Mouse (Mus musculus) midbrain, embryonic 11.5 days (tissue): ENCODE measurements at regions not wholly inside any gene's neighbourhood (a gene's known extent, or its start where the extent isn't known, plus 50 kb on each side); places are given as distances from the start of the nearest gene placed in this dataset.

Experiments used
- ATAC-seq: fragments of 200-750 bp; cut with Nextera tagmentation; 2 replicates; pipeline ENCODE4 v1.8.0; 2017; ENCODE audit warnings: moderate TSS enrichment, moderate library complexity; ENCODE audit not compliant: low FRiP score
- DNase-seq: peaks from one replicate; pipeline ENCODE4 v3.0.0; 2015; ENCODE audit warnings: low spot score; ENCODE audit errors: missing footprints
- H3K27ac ChIP-seq: fragments of 300-500 bp; sonication (generic); 2 replicates; pipeline ENCODE4 v1.5.1; 2014; ENCODE audit warnings: low read depth, low read length
- H3K27me3 ChIP-seq: fragments of 300-500 bp; sonication (generic); 2 replicates; pipeline ENCODE4 v1.6.1; 2014; ENCODE audit warnings: mild to moderate bottlenecking, low read length, moderate library complexity, mixed read lengths; ENCODE audit not compliant: control insufficient read depth, insufficient read depth
- H3K36me3 ChIP-seq: fragments of 300-500 bp; sonication (generic); 2 replicates; pipeline ENCODE4 v1.6.1; 2014; ENCODE audit warnings: mild to moderate bottlenecking, low read length, moderate library complexity, mixed read lengths; ENCODE audit not compliant: control insufficient read depth, insufficient read depth
- H3K4me1 ChIP-seq: fragments of 300-500 bp; sonication (generic); 2 replicates; pipeline ENCODE4 v1.6.1; 2014; ENCODE audit warnings: low read length; ENCODE audit not compliant: control insufficient read depth, insufficient read depth
- H3K4me2 ChIP-seq: fragments of 300-500 bp; sonication (generic); 2 replicates; pipeline ENCODE4 v1.6.1; 2014; ENCODE audit warnings: mild to moderate bottlenecking, moderate library complexity
- H3K4me3 ChIP-seq: fragments of 300-500 bp; sonication (generic); 2 replicates; pipeline ENCODE4 v1.5.1; 2014; ENCODE audit warnings: low read depth, low read length
- H3K9ac ChIP-seq: fragments of 300-500 bp; sonication (generic); 2 replicates; pipeline ENCODE4 v1.6.1; 2014; ENCODE audit warnings: low read length
- H3K9me3 ChIP-seq: fragments of 300-500 bp; sonication (generic); 2 replicates; pipeline ENCODE4 v1.6.1; 2016; ENCODE audit warnings: low read length; ENCODE audit not compliant: control insufficient read depth
- WGBS: fragments of 180-500 bp; shearing (Covaris S2); extraction: QIAGEN DNeasy Blood & Tissue Kit; methylation state at CpG from one replicate; pipeline ENCODE4 v1.1.7; 2014; 5-methylcytosine and 5-hydroxymethylcytosine counted together

DNA sequence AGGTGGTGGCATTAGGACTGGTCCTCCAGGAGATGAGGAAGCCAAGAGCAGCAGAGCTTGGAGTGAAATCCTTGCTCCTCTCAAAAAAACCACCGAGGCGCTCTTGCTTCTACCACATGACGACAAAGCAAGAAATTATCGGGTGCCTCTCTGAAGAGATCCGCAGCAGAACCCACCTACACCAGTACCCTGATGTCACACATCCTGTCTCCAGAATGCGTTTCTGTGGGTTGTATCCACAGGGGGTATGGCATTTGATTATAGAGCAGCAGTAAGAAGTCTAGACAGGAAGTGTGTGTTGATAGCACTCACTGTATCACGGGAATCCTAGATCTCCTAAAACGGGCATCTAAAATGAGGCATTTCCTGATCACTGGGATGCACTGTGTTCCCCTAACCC lies 89.8 kb downstream of the Chst2 start:
- Histone ChIP-seq H3K9me3 (no peaks in the 10 kb centered on the region), H3K27me3 (no peaks in the 10 kb centered on the region; the same call in 1 of the 2 replicates), H3K4me3 (no peak overlapping the region), H3K4me1 (no peaks in the 10 kb centered on the region), H3K36me3 (no peaks in the 10 kb centered on the region), H3K9ac (no peak overlapping the region), H3K27ac (no peak overlapping the region), H3K4me2 (no peak overlapping the region)
- 83% methylated on average over 8 of the region's 8 CpGs for WGBS
- DNase-seq (no peak), ATAC-seq (no peak)

- H3K4me2 ChIP-seq, result no peak overlapping the region
- no peaks in the 10 kb centered on the region; the same call in 1 of the 2 replicates for H3K27me3 ChIP-seq
- WGBS, result 67% methylated on average over 4 of the region's 4 CpGs
- no peak overlapping the region for H3K4me3 ChIP-seq
- no peak for ATAC-seq
- no peaks in the 10 kb centered on the region for H3K9me3 ChIP-seq
- no peak for DNase-seq
- no peaks in the 10 kb centered on the region for H3K4me1 ChIP-seq
- H3K36me3 ChIP-seq, result no peaks in the 10 kb centered on the region
- H3K27ac ChIP-seq, result no peak overlapping the region
- no peak overlapping the region for H3K9ac ChIP-seq
Measured at GRCm38 (mm10) chr9:95315080-95315479, 91.4 kb downstream of the Chst2 start.

- H3K9ac ChIP-seq, result no peak overlapping the region
- H3K36me3 ChIP-seq, result no peaks in the 10 kb centered on the region
- DNase-seq, result no peak
- 84% methylated on average over 3 of the region's 3 CpGs for WGBS
- no peak for ATAC-seq
- H3K4me2 ChIP-seq, result no peak overlapping the region
- no peaks in the 10 kb centered on the region; the same call in 1 of the 2 replicates for H3K27me3 ChIP-seq
- H3K4me3 ChIP-seq, result no peak overlapping the region
- no peaks in the 10 kb centered on the region for H3K4me1 ChIP-seq
- no peak overlapping the region for H3K27ac ChIP-seq
- no peaks in the 10 kb centered on the region for H3K9me3 ChIP-seq
Measured at GRCm38 (mm10) chr9:95311671-95312070, 94.9 kb downstream of the Chst2 start.

- no peak overlapping the region for H3K4me2 ChIP-seq
- H3K4me3 ChIP-seq, result no peak overlapping the region
- H3K27me3 ChIP-seq, result no peaks in the 10 kb centered on the region
- H3K27ac ChIP-seq, result no peak overlapping the region
- ATAC-seq, result no peak
- no peak for DNase-seq
- H3K4me1 ChIP-seq, result no peaks in the 10 kb centered on the region
- H3K9me3 ChIP-seq, result no peaks in the 10 kb centered on the region
- no peaks in the 10 kb centered on the region for H3K36me3 ChIP-seq
- H3K9ac ChIP-seq, result no peak overlapping the region
Measured at GRCm38 (mm10) chr9:95289008-95289407, 117.5 kb downstream of the Chst2 start.

DNA sequence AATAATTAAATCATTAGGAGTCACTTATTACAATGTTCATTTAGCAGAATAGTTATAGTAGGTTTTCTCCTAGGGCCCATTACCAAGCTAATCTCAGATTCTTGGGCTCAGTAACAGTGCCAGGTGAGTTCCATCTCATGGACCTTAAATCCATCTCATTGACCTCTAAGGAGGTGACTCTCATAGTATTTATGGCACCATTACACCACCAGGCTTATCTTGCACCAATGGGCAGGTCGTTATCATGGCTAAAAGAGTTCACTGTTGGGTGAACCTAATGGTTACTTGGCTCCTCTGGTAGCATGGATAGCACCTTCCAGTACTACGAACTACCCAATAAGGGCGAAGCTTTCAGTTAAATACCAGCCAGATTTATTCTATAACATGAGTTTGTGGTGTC lies 123.5 kb downstream of the Chst2 start:
- no peaks in the 10 kb centered on the region for H3K4me1 ChIP-seq
- 83% methylated on average over 3 of the region's 3 CpGs for WGBS
- H3K9me3 ChIP-seq, result no peaks in the 10 kb centered on the region
- no peak for DNase-seq
- no peak overlapping the region for H3K27ac ChIP-seq
- no peak for ATAC-seq
- no peak overlapping the region for H3K4me3 ChIP-seq
- no peaks in the 10 kb centered on the region for H3K27me3 ChIP-seq
- no peak overlapping the region for H3K4me2 ChIP-seq
- no peaks in the 10 kb centered on the region for H3K36me3 ChIP-seq
- H3K9ac ChIP-seq, result no peak overlapping the region

- no peak overlapping the region for H3K4me3 ChIP-seq
- H3K27ac ChIP-seq, result no peak overlapping the region
- H3K27me3 ChIP-seq, result no peaks in the 10 kb centered on the region
- no peaks in the 10 kb centered on the region for H3K4me1 ChIP-seq
- ATAC-seq (no peak), DNase-seq (no peak)
- H3K9ac ChIP-seq, result no peak overlapping the region
- WGBS, result 90% methylated on average over 2 of the region's 2 CpGs
- H3K4me2 ChIP-seq, result no peak overlapping the region
- H3K36me3 ChIP-seq, result no peaks in the 10 kb centered on the region
- H3K9me3 ChIP-seq, result no peaks in the 10 kb centered on the region
Measured at GRCm38 (mm10) chr9:95282502-95282901, 124.0 kb downstream of the Chst2 start.
